Mouse (Mus musculus): ENCODE results near the gene Gm20854. TPM values are rescaled to one million over a fixed set of nuclear protein-coding genes. Genes with fewer than 3 reads are reported as not detected.
"Not testable (repeated sequence)": the region's sequence is repeated elsewhere in the genome, so short reads cannot be mapped to it uniquely, and the experiment has no call there.

Gm20854 gene
- not detected for total RNA-seq (2021)
- long read RNA-seq, experiment 1: 0 reads
- long read RNA-seq, experiment 2: 0 reads

- not testable (repeated sequence) for DNase-seq (ENCODE audit: low spot score in 2 of 2)
Measured at GRCm38 (mm10) chrY:85530808-85531207, at the start of gene Gm20854. TSS of gene Gm20854 (minus strand) at chrY:85530908.

Data from layer of hippocampus, postnatal 14 days (tissue).